Mouse (Mus musculus) kidney, postnatal 4 days (tissue): ENCODE measurements around the gene Ggn.
"Not testable (repeated sequence)": the region's sequence is repeated elsewhere in the genome, so short reads cannot be mapped to it uniquely, and the experiment has no call there.

Source experiments
- DNase-seq, 2 experiments: peaks; one replicate each; pipeline ENCODE4 v3.0.0; 2021; ENCODE audit warnings: mixed read lengths in 2 of 2

The Ggn gene

DNA sequence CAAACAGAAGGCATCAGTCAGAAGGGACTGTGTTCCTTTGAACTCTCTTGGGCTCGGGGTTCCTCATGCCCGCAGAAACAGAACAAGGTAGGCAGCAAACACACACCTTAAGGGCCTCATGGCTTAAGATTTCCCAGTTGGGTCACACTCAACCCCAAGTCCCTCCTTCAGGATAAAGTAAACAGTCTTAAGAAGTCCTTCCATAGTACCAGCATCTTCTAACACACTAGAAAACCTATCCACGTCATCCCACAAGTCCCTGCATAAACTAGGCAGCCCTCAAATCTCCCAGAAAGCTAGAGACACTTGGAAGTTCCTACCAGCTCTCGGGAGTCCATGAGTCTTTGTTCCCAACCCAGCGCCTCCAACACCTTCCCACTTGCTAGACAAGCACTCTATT is 7.7 kb upstream of the Ggn start:
- DNase-seq = no peak

DNA sequence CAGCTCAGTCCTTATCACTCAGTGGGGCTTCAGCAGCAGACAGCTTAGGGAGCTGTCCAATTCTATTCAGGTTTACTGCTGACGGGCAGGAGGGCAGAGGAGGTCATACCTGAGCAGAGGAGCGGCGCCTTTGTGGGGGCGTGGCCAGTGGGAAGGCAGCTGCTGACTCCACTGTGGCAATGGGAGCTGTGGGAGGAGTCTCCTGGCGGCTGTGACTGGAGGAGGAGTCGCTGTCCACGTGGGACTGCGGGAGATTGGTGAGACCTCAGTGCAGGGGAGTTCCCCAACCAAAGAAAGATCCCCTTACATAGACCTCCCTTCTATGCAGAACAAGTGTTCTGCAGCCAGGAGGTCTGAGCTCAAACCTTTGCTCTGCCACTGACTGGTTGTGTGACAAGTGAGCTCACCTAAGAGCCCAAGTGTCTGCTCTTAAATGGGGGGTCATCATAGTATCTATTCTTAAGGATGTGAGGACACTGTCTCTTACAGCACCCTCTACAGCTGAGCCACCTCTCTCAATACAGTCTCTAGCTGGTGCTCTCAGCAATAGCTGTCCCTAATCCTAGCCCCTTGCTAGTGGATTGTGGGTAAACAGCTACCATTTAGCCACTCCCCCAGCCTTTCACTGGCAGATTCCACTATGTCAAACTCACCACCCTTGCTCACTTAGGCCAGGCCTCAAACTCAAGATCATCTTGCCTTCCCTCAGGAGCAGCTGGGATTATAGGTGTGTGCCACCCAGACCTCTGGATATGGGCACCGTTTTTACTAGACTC is 7.1 kb upstream of the Ggn start:
- peak; percentile 79 to 86 for DNase-seq

DNA sequence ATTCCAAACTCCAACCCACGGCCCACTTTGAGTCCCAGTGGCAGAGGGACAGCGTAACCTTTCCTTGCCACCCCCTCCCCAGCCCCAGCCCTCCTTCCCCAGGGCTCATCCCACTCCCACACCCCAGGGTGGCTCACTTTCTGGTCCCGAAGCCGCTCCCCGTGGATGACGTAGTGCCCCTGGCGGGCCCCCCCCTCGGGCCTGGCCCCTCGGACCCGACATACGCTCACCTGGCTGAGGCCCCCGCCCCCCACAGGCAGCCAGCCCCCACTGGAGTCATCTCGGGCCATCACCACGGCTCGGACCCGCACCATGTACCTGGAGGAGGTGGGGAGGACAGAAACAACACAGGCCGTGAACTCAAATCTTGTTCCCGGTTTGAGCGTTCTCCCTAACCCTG is 2.4 kb upstream of the Ggn start:
- no peak for DNase-seq

DNA sequence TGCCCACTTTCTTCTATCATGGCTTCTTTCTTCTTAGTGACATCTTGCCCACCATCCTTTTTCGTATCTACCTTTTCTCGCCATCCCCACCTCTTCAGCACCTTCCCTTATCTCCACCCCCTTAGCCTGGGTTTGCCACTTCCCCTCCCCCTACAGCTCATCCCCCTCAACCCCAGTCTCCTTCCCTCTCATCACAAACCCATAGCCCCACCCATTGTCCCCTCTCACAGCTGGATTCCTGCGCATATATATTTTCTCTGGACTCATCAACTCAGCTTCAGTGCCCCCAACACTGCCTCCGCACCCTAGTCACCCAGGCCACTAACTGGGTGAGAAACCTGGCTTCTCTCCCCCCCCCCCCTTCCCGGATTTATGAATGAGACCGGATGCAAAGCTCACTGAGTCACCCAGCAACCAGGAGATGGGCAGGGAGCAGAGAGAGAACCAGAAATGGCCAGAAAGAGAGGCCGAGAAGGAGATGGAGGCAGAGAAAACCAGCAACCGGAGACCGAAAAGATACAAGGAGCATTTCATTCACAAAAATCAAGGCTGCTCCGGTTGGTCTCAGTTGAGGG is 1.8 kb upstream of the Ggn start:
- DNase-seq = no peak

DNA sequence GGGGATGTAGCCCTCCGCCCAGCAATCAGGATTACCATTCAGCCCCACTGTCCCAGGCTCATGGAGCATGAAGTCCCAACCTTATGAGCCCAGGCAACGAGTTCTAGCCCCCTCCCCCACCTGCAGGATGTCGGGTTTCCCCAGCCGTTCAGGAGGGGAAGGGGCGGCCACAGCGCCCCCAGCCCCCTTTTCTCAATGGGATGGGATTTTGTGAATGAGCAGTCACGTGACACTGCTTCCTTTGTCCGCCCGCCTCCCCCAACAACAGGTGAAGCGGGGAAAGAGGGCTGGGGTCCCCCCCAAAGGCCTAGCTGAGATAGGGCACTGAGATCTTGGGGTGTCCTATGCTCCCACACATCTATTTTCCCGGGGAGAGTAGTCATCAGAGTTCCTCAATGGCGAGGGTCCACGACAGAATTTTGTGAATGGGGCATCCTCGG is 1.2 kb upstream of the Ggn start:
- DNase-seq = peak; percentile 28 to 35

DNA sequence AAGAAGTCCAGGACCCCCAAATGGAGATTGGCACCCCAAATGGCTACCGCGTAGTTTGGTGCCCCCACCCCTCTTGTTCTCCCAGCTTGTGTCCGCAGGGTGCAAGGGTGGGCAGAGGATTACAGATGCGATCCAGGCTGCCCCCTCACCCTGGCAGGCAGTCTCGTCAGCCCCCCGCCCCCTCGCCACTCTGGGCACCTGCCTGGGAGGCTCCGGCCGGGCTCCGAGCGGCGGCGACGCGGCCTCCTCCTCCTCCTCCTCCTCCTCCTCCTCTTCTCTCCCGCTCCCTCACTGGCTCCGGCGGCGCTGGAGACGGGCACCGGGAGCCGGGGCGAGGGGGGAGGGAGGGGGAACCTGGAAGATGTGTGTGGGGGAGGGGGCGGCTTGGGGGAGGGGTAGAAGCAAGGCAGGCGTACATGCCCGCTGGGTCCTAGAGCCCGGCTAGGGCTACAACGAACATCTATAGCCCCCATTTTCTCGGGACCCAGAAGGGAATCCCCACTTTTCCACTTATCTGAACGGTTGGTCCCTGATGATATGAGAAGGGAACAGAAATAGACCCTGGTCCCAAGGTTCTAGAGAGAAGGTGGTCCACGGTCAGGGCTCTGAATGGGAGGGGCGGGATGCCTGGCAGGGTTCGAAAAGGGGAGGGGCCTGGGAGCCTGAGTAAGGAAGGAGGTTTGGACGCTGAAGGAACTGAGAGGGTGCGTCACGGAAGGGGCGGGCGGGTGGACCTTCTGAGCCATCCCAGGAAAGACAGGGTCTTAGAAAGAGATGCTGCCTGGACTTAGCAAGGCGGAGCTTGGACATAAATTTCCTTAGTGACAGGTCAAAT is 562 bp upstream of the Ggn start:
- peak; percentile 91 to 93 for DNase-seq

DNA sequence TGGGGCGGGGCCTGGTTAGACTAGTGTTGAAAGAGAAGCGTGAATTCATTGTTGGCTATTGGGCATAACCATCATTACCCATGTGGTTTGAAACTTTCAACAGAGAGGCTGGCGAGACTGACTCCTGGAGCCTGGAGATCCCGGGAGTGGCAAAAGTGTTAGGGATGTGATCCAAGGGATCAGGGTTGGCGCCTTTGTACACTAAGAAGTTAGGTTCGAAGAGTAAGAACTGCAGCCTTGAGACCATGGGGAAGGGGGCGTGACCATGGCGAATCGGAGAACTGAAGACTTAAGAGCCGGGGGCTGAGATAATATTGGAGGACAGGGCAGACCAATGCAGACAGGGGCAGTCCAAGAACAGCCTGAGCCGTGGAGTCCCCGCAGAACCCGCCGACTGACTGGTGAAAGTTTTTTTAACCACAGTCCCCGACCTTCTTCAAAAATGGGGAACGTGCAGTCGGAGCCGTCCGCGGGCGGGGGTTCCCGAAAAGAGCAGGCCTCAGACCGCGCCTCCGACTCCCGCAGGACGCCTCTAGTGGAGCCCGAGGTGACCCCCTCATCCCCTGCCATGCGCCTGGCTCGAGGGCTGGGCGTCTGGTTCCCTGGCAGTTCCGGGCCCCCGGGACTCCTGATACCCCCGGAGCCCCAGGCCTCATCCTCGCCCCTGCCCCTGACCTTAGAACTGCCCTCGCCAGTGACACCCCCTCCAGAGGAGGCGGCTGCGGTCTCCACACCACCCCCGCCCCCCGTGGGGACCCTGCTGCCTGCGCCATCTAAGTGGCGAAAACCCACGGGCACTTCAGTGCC is 948 bp downstream of the Ggn start:
- DNase-seq = peak; percentile 41 to 48

DNA sequence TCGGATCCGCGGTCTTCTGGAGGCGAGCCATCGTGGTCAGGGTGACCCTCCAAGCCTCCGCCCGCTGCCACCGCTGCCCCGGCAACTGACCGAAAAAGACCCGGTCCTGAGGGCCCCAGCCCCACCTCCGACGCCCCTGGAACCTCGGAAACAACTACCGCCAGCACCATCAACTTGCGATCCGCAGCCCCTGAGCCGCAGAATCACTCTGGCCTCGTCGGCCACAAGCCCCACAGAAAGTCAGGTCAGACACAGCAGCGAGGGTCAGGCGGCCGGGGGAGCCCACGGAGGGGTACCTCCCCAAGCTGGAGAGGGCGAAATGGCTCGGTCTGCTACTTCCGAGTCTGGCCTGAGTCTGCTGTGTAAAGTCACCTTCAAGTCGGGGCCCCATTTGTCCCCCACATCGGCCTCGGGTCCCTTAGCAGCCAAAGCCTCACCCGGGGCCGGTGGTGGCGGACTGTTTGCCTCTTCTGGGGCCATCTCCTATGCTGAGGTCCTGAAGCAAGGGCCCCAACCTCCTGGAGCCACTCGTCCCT is 1.6 kb downstream of the Ggn start:
- DNase-seq = peak; percentile 35 to 39

DNA sequence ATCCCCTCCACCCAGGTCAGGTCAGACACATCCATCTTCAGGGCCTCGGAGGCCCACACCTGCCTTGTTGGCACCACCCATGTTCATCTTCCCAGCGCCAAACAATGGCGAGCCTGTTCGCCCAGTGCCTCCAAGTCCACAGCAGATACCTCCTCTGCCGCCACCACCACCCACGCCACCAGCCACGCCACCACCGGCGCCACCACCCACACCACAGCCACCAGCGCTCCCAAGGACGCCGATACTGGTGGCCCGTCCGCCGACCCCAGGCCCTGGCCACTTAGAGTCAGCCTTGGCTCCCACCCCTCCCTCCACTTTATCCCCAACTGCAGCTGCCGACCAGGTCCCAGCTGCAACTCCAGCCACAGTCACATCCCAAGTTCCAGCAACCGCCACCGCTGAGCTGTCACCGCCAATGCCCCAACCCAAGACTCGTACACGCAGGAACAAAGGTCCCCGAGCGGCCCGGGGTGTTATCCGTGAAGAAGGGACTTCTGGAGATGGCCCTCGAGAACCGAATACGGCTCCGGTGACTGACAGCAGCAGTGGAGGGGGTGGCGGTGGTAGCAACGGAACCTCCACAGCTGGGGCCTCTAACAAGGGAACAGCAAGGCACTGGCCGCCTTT is 2.5 kb downstream of the Ggn start:
- peak in 1 of 2 experiments; percentile 18 for DNase-seq

DNA sequence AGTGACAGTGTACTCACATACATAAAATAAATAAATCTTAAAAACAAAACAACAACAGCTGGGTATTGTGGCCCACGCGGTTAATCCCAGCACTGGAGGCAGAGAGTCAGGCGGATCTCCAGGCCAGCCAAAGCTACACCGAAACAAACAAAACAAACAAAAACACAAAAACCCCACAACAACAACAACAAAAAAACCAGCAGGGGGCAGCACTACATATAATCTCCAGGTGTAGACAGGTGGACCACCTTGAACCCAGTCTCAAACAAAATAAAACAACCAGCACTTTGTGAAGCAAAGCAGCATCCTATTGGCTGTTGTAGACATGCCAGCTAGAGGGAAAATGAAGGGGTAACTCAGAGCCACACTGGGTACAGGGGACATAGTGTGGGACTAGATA is 8.1 kb downstream of the Ggn start:
- DNase-seq = no peak

DNA sequence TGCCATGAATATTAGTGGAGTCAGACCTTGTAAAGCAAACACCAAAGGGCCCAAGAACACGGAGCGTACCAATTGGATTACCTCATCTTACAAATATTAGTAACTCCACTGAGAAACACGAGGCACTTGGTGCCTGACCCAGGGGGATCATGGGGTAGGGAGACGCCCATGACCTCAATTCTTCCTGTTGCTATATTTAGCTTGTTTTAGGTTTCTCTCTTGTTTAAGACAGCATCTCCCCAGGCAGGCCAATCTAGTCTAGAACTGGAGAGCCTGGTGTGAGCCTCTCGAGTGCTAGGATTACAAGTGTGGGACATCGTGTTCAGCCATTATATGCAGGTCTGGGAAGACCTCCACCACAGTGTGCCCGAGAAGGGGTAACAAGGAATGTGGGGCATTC is 9.3 kb downstream of the Ggn start:
- DNase-seq = no peak

DNA sequence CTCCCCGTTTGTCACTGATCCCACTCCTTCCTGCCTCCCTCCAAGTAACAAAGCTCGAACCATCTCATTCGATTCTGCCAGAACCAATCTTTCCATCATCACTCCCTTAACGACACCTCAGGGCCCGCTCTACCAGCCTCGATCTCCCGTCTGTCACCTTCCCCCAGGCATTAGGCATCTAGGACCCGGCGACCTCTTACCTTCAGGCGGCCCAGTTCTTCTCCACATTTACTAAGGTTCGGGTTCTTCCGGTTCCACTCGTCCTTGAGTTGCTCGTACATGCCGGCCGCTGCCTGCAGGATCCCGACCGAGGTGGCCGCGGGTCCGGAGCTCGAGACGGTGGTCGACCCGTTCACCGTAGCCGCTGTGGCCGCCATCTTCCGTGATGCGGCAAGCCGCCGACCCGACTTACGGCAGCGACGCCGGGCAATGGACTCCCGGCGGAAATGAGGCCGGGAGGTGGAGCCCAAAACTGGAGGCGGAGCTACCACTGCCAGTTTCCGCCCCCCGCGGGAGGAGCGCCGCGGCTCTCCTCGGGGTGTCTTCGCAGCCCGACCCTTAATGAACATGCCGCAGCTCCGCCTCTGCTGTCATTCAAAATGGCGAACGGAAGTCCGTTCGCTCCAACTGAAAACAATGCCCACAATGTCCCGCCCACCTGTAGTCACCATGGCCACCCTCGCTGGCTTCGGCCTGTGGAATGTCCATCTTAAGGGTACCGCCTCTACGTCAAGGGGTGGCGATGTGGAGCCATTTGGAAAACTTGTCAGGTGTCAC is 10.3 kb downstream of the Ggn start, which contains the start of gene Psmd8:
Psmd8 (minus strand) TSS at position 625 of the 777 bp plus-strand sequence.
- DNase-seq = peak; percentile 96 to 98

DNA sequence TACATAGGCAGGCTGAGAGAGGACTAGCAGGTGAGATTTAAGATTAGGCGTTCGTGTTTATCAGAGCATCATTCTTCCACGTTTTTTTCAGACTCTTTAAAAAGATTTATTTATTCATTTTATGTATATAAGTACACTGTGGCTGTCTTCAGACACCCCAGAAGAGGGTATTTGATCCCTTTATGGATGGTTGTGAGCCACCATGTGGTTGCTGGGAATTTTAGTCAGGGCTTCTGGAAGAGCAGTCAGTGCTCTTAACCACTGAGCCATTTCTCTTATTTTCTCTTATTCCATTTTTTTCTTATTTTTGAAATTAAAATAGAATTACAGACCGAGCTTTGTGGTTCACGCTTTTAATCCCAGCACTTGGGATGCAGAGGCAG is 10.8 kb downstream of the Ggn start:
- DNase-seq = no peak

DNA sequence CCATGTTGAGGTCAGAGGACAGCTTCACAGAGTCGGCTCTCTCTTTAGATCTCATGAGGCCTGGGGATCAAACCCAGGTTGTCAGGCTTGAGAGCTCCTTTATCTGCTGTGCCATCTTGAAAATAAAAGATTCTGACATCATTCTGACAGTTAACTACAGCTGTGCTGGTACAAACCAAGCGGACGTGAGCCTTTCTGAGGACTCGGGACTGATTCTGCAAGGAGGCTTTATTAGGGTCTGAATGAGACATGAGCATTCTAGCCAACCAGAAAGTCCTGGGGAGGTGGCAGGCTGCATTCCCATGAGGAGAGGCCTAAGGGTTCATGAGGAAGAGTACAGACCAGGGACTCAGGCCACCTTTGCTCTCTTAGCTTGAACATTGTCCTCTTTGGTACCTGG is 11.3 kb downstream of the Ggn start:
- not testable (repeated sequence) for DNase-seq

DNA sequence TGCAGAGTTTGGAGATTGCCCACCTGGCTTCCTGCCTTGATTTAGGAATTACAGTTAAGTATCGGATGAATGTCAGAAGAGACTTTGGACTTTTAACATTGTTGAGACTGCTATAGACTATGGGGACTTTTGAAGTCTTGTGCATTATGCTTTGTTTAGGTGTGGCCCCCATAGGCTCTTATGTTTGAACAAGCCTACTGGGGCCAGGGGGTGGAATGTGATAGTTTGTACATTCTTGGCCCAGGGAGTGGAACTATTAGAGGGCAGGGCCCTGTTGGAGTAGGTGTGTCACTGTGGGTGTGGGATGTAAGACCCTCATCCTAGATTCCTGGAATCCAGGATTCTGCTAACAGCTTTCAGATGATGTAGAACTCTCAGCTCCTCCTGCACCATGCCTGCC is 24.2 kb downstream of the Ggn start:
- not testable (repeated sequence) for DNase-seq

DNA sequence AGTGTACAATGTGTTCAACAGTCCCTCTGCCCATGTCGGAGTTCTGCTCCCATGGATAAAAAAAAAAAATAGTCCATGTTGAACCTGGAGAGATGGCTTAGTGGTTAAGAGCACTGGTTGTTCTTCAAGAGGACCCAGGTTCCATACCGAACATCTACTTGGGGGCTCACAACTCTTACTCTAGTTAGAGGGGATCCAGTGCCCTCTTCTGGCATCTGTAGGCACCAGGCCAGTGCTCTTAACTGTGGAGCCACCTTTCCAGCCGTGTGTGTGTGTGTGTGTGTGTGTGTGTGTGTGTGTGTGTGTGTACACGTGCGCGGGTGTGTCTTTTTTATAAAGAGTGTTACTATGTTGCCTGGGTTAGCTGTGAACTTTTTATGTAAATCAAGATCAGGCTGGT is 32.6 kb downstream of the Ggn start:
- no peak for DNase-seq

DNA sequence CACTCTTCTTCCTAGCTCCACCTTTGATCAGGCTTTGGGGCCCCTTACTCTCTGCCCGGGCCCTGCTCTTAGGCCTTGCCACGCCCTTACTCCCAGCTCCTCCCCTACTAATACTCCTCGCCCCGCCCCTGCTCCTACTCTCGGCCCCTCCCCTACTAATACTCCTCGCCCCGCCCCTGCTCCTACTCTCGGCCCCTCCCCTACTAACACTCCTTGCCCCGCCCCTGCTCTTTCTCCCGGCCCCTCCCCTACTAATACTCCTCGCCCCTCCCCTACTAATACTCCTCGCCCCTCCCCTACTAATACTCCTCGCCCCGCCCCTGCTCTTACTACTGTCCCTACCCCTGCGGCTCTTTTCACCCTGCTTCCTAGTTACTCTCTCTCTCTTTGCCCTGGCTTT is 41.0 kb downstream of the Ggn start:
- DNase-seq = peak; percentile 70 to 78

DNA sequence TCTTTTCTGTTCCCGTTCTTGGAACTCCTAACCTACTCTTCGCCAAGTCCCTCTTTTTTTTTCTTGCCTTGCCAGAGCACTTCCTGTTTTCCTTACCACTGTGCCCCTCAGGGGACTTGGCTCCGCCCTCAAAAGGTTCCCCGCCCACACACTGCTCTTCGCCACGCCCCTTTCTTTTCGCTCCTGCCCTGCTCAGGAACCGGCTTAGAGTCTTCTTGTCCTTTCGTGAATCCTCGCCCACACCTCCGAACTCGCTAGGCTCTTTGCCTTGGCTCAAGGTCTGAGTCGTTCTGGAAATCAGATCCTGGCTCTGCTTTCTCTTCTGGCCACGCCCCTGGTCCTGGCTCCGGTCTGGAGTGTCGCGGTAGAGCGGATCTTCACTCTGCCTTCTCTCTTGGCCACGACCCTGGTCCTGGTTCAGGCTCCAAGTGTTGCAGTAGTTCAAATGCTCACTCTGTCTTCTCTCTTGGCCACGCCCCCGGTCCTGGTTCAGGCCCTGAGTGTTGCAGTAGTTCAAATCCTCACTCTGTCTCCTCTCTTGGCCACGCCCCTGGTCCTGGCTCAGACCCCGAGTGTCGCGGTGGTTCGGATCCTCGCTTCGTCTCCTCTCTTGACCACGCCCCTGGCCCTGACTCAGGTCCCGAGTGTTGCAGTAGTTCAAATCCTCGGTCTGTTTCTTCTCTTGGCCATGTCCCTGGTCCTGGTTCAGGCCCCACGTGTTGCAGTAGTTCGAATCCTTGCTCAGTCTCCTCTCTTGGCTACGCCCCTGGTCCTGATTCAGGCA is 41.6 kb downstream of the Ggn start:
- DNase-seq = peak; percentile 88 to 93

DNA sequence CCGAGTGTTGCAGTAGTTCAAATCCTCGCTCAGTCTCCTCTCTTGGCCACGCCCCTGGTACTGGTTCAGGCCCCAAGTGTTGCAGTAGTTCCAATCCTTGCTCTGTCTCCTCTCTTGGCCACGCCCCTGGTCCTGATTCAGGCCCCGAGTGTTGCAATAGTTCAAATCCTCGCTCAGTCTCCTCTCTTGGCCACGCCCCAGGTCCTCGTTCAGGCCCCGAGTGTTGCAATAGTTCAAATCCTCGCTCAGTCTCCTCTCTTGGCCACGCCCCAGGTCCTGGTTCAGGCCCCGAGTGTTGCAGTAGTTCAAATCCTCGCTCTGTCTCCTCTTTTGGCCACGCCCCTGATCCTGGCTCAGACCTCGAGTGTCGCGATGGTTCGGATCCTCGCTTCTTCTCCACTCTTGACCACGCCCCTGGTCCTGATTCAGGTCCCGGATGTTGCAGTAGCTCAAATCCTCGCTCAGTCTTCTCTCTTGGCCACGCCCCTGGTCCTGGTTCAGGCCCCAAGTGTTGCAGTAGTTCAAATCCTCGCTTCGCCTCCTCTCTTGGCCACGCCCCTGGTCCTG is 42.3 kb downstream of the Ggn start:
- DNase-seq = peak; percentile 25 to 49
